Mouse (Mus musculus) layer of hippocampus, postnatal 10 days (tissue): ENCODE measurements around the gene Smarcc2. TPM values are rescaled to one million over a fixed set of nuclear protein-coding genes. Genes with fewer than 3 reads are reported as not detected.

Experiments used
- DNase-seq, 2 experiments: peaks; one replicate each; pipeline ENCODE4 v3.0.0; 2021; ENCODE audit warnings: low spot score in 2 of 2
- long read RNA-seq: library from polyadenylated mRNA; stranded (forward); transcript quantifications from one replicate; pipeline ENCODE4 v2.0.0, GENCODE M21; 2023
- total RNA-seq, 2 experiments: library from RNA; stranded (reverse); gene quantifications; 2 replicates each; pipeline ENCODE4 v1.2.3; 2021

Smarcc2 gene
- total RNA-seq, result 100 to 1,000 TPM; 205 to 222 TPM
- long read RNA-seq, full-length matches to known transcripts, result 27 of 100 reads
- long read RNA-seq, partial matches to known transcripts, result 42 of 100 reads
- long read RNA-seq, other reads (novel, unspliced or antisense), result 31 of 100 reads

DNA sequence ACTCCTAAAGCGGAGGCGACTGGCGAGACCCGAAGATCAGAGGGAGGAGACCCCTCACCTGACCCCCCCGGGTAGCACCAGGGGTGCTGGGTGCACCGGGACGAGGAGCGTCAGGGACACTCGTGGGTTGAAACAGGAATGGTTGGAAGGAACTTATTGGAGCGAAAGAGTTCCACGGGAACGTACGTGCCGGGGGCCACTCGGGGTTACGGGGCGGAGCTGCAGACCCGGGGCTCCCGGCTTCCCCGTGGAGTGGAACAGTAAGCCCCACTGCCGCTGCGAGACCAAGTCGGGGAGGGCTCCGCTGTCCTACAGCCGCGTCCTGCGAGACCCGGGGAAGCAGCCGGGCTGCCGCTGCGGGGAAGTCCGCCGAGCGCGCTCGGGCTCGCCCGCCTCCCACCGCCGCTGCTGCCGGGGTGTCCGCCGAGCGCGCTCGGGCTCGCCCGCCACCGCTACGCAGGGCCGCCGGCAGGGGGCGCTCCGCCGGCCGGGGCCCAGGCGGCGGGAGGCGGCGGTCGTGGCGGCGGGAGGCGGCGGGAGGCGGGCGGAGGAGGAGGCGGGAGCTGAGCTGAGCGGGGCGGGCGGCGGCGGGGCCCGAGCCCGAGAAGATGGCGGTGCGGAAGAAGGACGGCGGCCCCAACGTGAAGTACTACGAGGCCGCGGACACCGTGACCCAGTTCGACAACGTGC lies at the start of gene Smarcc2:
Smarcc2 (plus strand) TSS at position 530 of the 690 bp plus-strand sequence.
- DNase-seq, result peak; percentile 82 to 91

GRCm38 (mm10) chr10:128409692-128410559 lies 49.1 kb upstream of the Smarcc2 start:
- peak; percentile 97 to 98 for DNase-seq

- no peak for DNase-seq
These were observed 48.5 kb upstream of the Smarcc2 start for GRCm38 (mm10) chr10:128410560-128410845.

DNA sequence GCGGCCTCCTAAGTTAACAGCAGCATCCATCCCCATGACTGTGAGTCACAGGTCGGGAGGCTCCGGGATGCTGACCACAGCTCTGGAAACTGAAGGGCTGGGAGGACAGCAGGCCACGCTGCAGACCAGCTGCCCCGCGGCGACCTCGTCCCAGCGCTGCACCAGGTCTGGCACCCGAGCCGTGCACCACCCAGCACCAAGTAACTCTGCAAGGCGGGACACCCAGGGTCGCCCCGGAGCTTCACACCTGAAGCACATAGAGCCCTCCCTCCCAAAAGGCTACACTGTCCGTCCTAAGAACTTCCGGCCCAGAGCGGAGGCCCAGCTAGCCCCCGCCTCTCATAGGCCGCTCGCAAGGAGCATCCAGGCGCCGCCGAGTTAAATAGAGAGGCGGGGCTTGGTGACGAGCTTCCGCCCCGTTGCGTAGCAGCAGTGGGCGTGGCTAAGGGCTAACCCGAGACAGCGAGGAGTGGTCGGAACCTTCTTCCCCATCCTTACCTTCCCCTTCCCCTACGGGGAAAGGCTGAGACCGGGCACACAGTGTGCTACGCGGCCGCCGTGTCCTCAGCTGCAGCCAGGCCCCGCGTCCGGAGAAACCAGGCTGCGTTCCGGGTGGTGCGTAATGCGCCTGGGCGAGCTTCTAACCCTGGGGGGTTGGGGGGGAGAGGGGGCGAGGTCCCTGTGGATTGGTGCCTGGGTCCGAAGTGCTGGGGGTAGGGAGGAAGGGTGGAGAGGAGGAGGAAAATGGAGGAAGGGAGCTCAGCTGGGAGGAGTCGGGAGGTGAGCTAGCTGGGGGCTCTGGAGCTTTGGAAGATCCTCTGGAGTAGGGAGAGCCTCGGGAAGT lies 47.6 kb upstream of the Smarcc2 start, which contains the start of the genes Nabp2 and Rnf41:
Nabp2 (minus strand) TSS at position 282 of the 844 bp plus-strand sequence.
Rnf41 (plus strand) TSS at position 447 of the 844 bp plus-strand sequence.
- peak; percentile 95 to 96 for DNase-seq

DNA sequence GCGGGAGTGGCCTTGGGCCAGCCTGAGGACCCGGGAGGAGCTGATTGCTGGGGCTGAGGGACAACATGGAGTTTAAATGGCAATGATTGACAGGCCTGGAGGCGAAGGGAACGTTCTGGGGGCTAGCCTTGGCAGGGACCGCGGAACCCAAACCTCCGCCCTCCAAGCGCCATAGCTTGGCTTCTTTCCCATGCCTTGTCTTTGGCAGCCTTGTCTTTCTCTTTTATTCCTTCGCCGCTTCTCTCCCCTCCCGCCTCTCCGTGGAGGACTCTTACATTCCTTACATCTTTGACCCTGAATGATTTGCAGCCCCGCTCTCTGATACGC lies 47.0 kb upstream of the Smarcc2 start:
- DNase-seq, result no peak

DNA sequence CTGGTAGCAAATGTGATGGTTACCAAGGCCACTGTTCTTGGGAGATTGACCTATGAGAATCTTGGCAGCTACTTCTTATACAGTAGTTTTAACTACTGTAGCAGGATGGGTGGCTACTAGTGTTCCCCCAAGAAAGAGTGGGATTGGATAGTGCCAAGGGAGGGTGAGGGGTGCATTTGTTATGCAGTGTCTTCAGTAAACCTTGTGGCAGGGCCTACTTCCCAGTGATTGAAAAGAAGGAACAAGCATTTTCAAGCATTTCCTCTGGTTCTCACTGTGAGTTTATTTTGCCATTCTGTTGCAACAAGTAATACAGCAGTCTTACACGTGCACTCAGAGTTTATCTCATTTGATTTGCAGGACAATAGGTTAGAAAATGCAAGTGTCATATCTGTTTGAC lies 46.5 kb upstream of the Smarcc2 start:
- DNase-seq, result no peak

DNA sequence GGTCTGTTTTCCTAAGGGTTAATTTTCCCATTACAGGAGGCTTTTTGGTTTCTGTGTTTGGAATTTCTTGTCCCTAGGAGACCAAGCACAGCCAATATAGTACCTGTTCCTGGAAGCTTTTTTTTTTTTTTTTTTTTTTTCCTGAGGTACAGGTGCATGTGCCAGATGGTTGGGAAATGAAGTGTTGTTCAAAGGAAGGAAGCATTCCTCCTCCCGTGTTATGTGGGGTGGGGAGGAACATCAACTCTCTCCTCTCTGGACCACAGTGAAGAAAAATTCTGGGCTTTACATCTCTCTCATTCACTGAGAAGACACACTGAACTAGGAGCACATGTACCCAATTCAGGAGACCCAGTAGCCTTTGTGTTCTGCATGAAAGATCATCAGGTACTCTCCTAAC lies 46.0 kb upstream of the Smarcc2 start:
- no peak for DNase-seq

DNA sequence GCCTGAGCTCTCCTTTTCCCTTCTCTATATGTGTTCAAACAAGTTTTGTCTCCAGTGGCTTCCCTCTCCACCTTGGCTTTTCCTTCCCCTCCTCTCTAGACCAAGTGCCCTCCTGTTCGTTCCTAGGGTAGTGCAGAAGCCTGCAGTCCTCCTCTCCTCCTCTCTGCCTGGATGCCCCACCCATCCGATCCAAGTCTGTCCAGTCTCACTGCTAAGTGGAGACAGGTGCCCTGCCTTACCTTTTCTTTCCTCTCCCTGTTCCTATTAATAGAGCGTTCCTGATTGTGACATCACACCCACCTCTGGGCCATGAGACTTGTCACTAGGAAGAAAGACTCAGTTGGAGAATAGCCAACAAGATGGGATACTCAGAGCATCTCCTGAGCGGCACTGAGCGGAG lies 44.2 kb upstream of the Smarcc2 start:
- DNase-seq, result no peak

DNA sequence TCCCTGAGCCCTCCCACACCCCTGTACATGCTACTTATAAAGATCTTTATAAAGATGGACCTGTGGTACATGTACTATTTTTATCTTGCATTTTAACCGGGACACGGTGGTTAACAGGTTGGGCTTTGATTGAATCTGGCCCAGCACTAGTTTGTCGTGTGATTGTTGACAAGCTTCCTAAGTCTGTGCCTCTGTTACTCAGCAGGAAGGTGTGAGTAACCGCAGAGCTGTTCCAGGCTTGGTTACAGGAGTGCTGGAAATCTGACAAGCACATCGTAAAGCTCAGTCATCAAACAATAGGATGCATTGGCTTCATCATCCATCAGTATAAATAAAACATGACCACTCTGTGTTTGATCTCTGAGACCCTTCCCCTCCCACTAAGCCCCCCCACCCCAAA lies 36.6 kb upstream of the Smarcc2 start:
- no peak for DNase-seq

- no peak for DNase-seq
These were observed 34.4 kb upstream of the Smarcc2 start for GRCm38 (mm10) chr10:128424604-128425003.

- DNase-seq, result no peak
These were observed 33.8 kb upstream of the Smarcc2 start for GRCm38 (mm10) chr10:128425260-128425659.

DNA sequence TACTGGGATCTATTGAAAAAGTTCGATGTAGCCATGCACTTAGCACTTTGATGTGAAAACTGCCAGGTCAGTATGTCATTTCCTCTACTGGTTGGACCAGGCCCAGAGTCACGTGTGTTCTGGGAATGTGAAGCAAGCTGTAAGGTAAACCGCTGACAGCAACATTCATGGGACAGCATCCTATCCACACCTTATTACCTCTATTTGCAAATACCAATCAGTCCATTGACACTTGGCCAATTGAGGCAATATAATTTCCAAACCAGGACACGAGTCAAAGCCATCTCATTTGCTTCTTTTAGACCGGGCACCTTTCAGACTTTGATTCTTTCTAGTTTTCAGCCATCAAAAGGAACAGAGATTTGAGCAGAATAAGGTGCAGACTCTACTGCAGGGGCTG lies 30.0 kb upstream of the Smarcc2 start:
- no peak for DNase-seq

- DNase-seq, result no peak
These were observed 29.6 kb upstream of the Smarcc2 start for GRCm38 (mm10) chr10:128429454-128429853.

DNA sequence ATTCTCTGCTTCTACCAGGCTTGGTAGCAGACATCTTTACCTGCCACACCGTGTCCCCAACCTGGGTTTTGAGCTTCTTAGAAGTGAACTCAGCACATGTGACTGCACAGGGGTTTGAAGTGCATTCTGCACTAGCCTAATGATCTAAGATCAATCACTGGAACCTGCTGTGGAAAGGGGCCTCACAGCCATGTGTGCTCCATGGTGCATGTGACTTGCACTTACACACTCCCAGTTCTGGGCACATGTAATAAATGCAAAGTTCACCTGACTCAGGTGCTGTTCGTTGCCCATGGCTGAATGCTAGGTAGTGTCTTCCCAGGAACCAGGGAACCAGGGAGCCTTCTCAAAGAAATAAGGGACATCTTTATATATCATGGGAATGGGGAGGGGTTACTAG lies 25.6 kb upstream of the Smarcc2 start:
- DNase-seq, result no peak

- DNase-seq, result no peak
These were observed 24.4 kb upstream of the Smarcc2 start for GRCm38 (mm10) chr10:128434681-128435080.

- peak in 1 of 2 experiments; percentile 54 for DNase-seq
These were observed 23.7 kb upstream of the Smarcc2 start for GRCm38 (mm10) chr10:128435186-128435823.

GRCm38 (mm10) chr10:128435873-128436272 lies 23.2 kb upstream of the Smarcc2 start:
- DNase-seq, result no peak

GRCm38 (mm10) chr10:128436376-128436775 lies 22.7 kb upstream of the Smarcc2 start:
- no peak for DNase-seq

DNA sequence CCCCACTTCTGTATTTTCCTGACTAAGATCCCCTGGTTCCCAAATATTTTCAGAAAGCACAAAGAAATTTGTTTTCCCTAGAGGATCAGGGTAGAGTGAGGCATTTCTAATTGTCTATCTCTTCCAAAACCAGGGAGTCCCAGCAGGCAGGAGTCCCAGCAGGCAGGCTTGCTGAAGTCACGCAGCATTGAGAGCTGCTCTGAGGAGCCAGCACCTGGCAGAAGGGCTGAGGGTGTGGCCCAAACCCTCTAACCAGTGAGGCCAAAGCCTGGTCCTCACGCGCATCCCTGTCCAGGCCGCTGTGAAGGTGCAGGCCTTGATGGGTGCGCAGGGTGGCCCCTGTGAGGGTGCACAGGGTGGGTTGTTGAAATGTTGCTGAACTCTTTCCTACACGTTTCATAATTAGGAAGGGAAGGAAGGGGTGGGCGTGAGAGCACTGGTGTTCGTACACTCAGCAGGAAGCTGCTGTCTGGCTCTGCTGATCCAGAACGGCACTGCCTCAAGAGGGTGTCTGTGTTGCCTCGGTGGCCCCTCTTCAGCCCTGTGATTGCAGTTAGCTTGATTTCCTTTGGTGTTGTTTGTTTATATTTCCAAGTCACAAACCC lies 20.3 kb upstream of the Smarcc2 start:
- no peak for DNase-seq

- peak in 1 of 2 experiments; percentile 46 for DNase-seq
These were observed 18.6 kb upstream of the Smarcc2 start for GRCm38 (mm10) chr10:128440407-128440806.
